Mouse (Mus musculus) cerebral cortex, adult 2 months (tissue): ENCODE data around the gene Cxcl12.

Experiments used
- WGBS: fragments of 180-500 bp; shearing (Covaris S2); methylation state at CpG from one replicate; pipeline ENCODE4 v1.1.7; 2018; 5-methylcytosine and 5-hydroxymethylcytosine counted together

Gene Cxcl12

GRCm38 (mm10) chr6:117175113-117175793 lies 6.9 kb downstream of the Cxcl12 start:
- 81% methylated on average over 2 of the region's 2 CpGs for WGBS

GRCm38 (mm10) chr6:117176406-117176805 lies 8.1 kb downstream of the Cxcl12 start:
- WGBS: 58% methylated on average over 5 of the region's 5 CpGs

GRCm38 (mm10) chr6:117180303-117180702 lies 12.0 kb downstream of the Cxcl12 start:
- 55% methylated on average over 6 of the region's 6 CpGs for WGBS

GRCm38 (mm10) chr6:117185381-117185780 lies 17.0 kb downstream of the Cxcl12 start:
- 86% methylated on average over 4 of the region's 4 CpGs for WGBS

GRCm38 (mm10) chr6:117190453-117190852 lies 22.1 kb downstream of the Cxcl12 start:
- WGBS: 83% methylated on average over 3 of the region's 3 CpGs

GRCm38 (mm10) chr6:117191741-117192140 lies 23.4 kb downstream of the Cxcl12 start:
- WGBS: 92% methylated on average over 6 of the region's 6 CpGs

GRCm38 (mm10) chr6:117192678-117193077 lies 24.3 kb downstream of the Cxcl12 start:
- 94% methylated on average over 7 of the region's 7 CpGs for WGBS

GRCm38 (mm10) chr6:117195270-117195669 lies 26.9 kb downstream of the Cxcl12 start:
- 84% methylated on average over 3 of the region's 3 CpGs for WGBS

GRCm38 (mm10) chr6:117198871-117199270 lies 30.5 kb downstream of the Cxcl12 start:
- 91% methylated on average over 4 of the region's 4 CpGs for WGBS

GRCm38 (mm10) chr6:117199718-117200117 lies 31.4 kb downstream of the Cxcl12 start:
- 56% methylated on average over 2 of the region's 2 CpGs for WGBS

GRCm38 (mm10) chr6:117200916-117201315 lies 32.6 kb downstream of the Cxcl12 start:
- WGBS: 70% methylated on average over 5 of the region's 5 CpGs

GRCm38 (mm10) chr6:117201396-117201795 lies 33.1 kb downstream of the Cxcl12 start:
- 84% methylated on average over 2 of the region's 2 CpGs for WGBS

- WGBS: 87% methylated on average over 8 of the region's 8 CpGs
Observed at GRCm38 (mm10) chr6:117201859-117202258, 33.5 kb downstream of the Cxcl12 start.

GRCm38 (mm10) chr6:117202856-117203400 lies 34.6 kb downstream of the Cxcl12 start:
- 84% methylated on average over 2 of the region's 2 CpGs for WGBS

- WGBS: 91% methylated on average over 3 of the region's 3 CpGs
Observed at GRCm38 (mm10) chr6:117204112-117204511, 35.8 kb downstream of the Cxcl12 start.

GRCm38 (mm10) chr6:117206834-117207233 lies 38.5 kb downstream of the Cxcl12 start:
- 46% methylated on average over 2 of the region's 2 CpGs for WGBS

- 90% methylated on average over 1 of the region's 1 CpGs for WGBS
Observed at GRCm38 (mm10) chr6:117207289-117207688, 39.0 kb downstream of the Cxcl12 start.

- WGBS: 81% methylated on average over 6 of the region's 6 CpGs
Observed at GRCm38 (mm10) chr6:117210086-117210485, 41.8 kb downstream of the Cxcl12 start.

GRCm38 (mm10) chr6:117210536-117210935 lies 42.2 kb downstream of the Cxcl12 start:
- 52% methylated on average over 6 of the region's 6 CpGs for WGBS

GRCm38 (mm10) chr6:117214506-117214905 lies 46.2 kb downstream of the Cxcl12 start:
- 44% methylated on average over 5 of the region's 5 CpGs for WGBS

- WGBS: 67% methylated on average over 9 of the region's 9 CpGs
Observed at GRCm38 (mm10) chr6:117218442-117219299, 50.3 kb downstream of the Cxcl12 start.

GRCm38 (mm10) chr6:117219300-117219680 lies 51.0 kb downstream of the Cxcl12 start:
- WGBS: 64% methylated on average over 3 of the region's 3 CpGs
